Mouse (Mus musculus) regulatory T cell (primary cell): Measurements from ENCODE around the gene Ankub1.

Source experiments
- in situ Hi-C: fragments of 300-600 bp; cut with MboI, MseI; formaldehyde crosslinking; loops from one replicate; pipeline ENCODE4 v1.15.1; 2025; ENCODE audit warnings: high pct_unique_total_duplicates

The Ankub1 gene

DNA sequence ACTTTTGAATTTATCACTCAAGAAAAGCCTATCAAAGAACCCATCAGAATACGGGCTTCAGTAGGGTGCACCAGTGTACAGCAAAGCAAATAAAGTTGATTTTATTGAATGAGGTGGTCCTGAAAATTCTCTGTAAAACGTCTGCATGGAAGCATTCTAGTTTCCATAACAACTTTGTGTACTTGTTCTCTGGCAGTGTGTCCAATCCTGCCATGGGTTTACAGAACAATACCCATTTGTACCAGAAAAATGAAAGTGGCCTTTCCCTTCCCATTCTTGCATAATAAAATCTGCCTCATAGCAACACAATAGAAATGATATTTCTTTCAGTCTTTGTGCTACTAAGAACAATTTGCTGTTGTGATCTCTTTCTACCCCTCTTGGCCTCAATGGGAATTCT, at the start of gene Ankub1:
Gene Ankub1, minus strand, starts transcription at position 81 of the 400 bp plus-strand sequence.
- in situ Hi-C loops, result loop anchor here (10.0 kb wide), 1 partner anchor 418 kb away; no protein-coding TSS in a partner anchor

GRCm38 (mm10) chr3:57739830-57740229, 47.2 kb upstream of the Ankub1 start:
- in situ Hi-C loops, result loop anchor here (5.0 to 10.0 kb wide), 2 partner anchors 88 to 95 kb away; partner anchors contain the start of gene Commd2

GRCm38 (mm10) chr3:57736419-57737095, 44.0 kb upstream of the Ankub1 start:
- in situ Hi-C loops, result loop anchor here (5.0 kb wide), 1 partner anchor 84 kb away; the partner anchor contains the start of gene Commd2

- in situ Hi-C loops, result loop anchor here (5.0 kb wide), 1 partner anchor 83 kb away; the partner anchor contains the start of gene Commd2
These were observed 43.1 kb upstream of the Ankub1 start, which contains the start of gene Rnf13 for GRCm38 (mm10) chr3:57735511-57736370. Rnf13 (plus strand) TSS chr3:57736062.

DNA sequence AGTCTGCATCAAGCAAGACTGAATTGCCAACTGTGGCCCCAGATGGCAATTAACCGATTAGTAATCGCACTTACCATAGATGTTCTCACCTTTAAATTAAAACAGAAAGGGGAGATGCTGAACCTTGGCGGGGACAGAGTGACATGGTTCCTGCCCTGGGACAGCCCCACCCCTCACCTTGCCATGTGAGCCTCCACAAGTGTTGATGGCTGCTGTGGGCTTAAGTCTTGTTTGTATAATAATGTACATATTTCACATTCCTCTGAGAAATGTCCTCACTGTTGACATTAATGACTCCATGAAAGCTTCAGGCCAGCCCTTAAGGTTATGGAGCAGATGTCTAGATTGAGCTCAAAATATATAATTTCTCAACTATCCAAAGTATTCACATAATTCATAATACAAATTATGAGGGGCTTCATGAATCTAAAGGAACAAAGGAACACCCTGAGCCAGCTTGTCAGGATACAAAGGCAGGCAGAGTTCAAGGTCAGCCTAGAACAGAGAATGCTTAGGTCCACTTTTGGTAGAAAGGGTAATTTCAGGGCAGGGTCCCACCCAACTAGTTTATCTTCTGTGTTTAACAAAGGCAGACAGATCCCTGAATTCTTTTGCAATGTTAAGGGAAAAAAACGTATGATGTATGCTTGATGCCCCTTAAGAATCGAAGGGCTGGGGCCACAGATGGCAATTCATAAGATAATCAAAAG, 39.8 kb upstream of the Ankub1 start:
- in situ Hi-C loops, result no loop called here

GRCm38 (mm10) chr3:57714151-57714550, 21.6 kb upstream of the Ankub1 start:
- in situ Hi-C loops, result no loop called here

GRCm38 (mm10) chr3:57696779-57697178, 4.2 kb upstream of the Ankub1 start:
- in situ Hi-C loops, result loop anchor here (10.0 kb wide), 1 partner anchor 422 kb away; no protein-coding TSS in a partner anchor

- in situ Hi-C loops, result loop anchor here (10.0 kb wide), 1 partner anchor 421 kb away; no protein-coding TSS in a partner anchor
These were observed 3.6 kb upstream of the Ankub1 start for GRCm38 (mm10) chr3:57696249-57696648.

DNA sequence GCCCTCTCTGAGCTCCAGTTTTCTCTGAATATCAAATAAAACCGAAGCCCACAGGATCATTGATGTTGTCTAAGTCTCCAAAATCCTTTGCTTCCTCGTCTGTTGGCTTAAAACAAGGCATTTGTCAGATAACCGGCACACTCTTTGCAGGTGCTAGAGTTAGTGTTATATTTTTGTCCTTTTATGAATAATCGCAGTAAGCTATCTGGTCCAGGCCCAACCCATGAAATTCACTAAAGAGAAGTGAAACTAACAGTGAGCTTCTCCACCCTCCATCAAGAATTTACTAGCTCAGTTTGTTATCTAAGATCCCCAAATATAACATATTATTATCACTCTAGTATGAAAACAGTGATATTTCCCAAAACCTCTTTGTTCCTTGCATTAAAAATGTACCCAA, 827 bp downstream of the Ankub1 start:
- in situ Hi-C loops, result loop anchor here (10.0 kb wide), 1 partner anchor 417 kb away; no protein-coding TSS in a partner anchor

DNA sequence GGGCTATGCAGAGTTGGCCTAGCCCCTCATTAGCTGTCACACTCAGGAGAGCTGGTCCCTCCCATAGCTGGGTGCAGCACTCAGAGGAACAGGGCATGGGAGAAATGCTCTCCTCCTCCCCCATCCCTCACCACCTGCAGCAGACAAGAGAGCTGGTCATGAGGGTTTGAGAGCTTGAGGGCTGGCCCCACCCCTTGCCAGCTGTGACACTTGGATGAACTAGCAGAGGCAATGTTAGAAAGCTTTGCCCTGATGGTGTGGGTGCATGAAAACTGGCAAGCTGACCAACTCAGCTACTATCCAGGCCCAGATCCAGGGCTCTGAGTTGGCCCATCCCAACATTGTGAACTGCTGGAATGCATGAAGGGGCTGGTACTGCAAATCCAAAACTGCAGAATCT, 14.8 kb downstream of the Ankub1 start:
- in situ Hi-C loops, result no loop called here

GRCm38 (mm10) chr3:57674075-57674474, 18.5 kb downstream of the Ankub1 start:
- in situ Hi-C loops, result no loop called here

DNA sequence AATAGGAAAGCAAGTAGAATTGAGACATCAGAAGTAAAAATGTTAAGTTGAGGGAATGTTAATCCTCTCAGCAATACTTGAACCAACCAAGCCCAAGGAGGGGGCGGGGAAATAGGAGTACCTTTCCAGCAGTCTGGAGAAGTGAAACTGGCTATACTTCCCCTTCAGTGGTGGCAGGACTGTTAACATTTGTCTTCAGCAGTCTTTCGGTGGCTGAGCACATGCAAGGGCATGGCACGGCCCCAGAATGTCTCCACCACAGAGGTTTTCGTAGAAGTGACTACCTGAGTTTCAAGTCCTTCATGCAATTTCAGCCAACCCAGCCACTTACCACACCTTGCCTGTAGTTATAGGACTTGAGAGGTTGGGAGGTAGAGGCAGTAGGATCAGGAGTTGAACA, 19.0 kb downstream of the Ankub1 start:
- in situ Hi-C loops, result no loop called here

DNA sequence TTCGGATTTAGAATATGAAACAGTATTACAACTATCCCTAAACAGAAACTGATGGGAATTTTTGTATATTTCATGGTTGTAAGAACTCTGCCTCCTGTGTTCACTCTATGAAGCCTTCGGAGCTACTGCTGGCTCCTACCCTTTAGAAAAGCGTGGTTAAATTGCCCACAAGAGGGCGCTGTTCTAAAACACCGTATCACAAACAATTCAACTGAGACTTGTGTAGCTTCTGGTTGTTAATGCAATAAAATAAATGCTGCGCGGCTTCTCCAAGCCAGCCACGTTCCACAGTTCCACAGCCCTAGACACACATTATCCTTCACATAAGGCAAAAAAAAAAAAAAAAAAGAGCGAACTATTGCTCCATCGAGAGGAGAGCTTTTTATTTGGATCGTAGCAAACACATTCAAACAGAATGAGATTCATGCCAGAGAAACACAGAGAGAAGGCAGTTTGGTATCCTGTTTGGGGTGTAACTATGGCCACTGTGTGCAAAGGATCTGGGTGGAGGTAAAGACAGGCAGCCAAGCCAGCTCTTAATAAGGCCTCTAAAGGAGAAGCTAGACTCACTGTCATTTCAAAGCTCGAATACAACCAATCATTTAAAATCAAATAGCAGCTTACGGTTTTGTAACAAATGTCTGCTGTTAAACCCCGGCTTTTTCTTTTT, 25.4 kb downstream of the Ankub1 start:
- in situ Hi-C loops, result loop anchor here (5.0 to 10.0 kb wide), 2 partner anchors 190 to 458 kb away; no protein-coding TSS in a partner anchor

DNA sequence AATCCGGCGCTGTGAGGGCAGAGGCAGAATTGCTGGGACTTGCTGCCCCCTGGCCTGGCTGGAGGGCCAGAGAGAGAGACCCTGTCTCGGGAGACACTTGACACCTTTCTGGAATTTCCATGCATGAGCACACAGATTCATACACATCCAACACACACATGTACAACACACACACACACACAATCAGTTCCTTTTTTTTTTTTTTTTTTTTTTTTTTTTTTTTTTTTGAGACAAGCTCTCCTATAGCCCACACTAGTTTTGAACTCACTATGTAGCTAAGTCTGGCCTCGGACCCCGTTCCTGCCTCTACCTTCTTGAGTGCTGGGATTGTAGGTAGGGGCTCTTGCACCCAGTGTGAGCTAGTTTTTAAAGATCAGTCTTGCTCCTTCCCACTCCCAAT, 26.7 kb downstream of the Ankub1 start:
- in situ Hi-C loops, result loop anchor here (5.0 to 10.0 kb wide), 2 partner anchors 191 to 459 kb away; no protein-coding TSS in a partner anchor

- in situ Hi-C loops, result loop anchor here (5.0 to 10.0 kb wide), 2 partner anchors 193 to 460 kb away; no protein-coding TSS in a partner anchor
These were observed 27.9 kb downstream of the Ankub1 start for GRCm38 (mm10) chr3:57664682-57665081.

- in situ Hi-C loops, result loop anchor here (10.0 kb wide), 1 partner anchor 461 kb away; no protein-coding TSS in a partner anchor
These were observed 28.9 kb downstream of the Ankub1 start for GRCm38 (mm10) chr3:57663731-57664130.

DNA sequence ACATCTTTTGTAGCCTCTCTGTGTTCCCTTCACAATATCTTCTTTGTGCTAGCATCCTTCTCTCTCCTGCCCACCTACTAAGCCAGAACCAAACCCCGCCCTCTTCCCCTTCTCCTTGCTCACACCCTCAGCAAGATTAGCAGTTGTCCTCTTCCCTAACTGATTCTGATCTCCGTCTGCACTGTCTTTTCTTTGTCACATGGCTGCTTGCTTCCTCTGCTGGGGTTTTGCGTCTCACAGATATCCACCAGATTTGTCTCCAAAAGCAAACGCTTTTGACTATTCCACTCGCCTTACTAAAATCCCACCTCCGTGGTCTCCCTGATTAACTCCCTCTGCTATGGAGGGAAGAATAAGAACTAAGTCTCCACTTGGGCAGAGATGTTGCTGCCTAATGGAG, 34.0 kb downstream of the Ankub1 start:
- in situ Hi-C loops, result no loop called here

GRCm38 (mm10) chr3:57653646-57654045, 39.0 kb downstream of the Ankub1 start:
- in situ Hi-C loops, result loop anchor here (5.0 kb wide), 1 partner anchor 84 kb away; the partner anchor contains the start of gene Rnf13

DNA sequence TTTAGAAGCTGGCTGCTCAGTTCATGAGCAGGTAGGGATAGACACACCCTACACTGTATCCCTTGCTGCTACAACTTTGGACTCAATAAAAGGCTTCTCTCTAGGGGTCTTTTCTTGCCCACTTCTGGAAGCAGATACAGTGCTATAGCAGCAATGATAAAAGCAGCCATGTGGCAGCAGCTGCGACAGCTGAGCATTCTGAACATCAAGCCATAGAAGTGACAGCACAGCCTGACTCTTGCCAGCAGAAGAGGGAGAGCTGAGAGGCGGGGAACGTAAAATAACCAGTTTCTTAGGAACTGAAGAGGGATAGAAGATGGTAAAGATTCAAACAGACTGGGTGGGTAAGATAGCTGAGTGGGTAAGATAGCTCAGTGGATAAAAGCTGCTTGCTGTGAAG, 40.1 kb downstream of the Ankub1 start:
- in situ Hi-C loops, result loop anchor here (5.0 kb wide), 1 partner anchor 85 kb away; the partner anchor contains the start of gene Rnf13

- in situ Hi-C loops, result loop anchor here (5.0 kb wide), 1 partner anchor 85 kb away; the partner anchor contains the start of gene Rnf13
These were observed 40.7 kb downstream of the Ankub1 start for GRCm38 (mm10) chr3:57651865-57652259.
